Mouse (Mus musculus): ENCODE measurements at regions not wholly inside any gene's neighbourhood (a gene's known extent, or its start where the extent isn't known, plus 50 kb on each side); places are given as distances from the start of the nearest gene placed in this dataset.
A peak's percentile ranks its signal among the peaks of the same experiment; 100 is the strongest.

- peak; percentile 19 for DNase-seq
Measured at GRCm38 (mm10) chr2:118038859-118039818, 72.5 kb upstream of the Thbs1 start.

- DNase-seq: no peak
Measured at GRCm38 (mm10) chr2:118039819-118040206, 71.9 kb upstream of the Thbs1 start.

GRCm38 (mm10) chr2:118042380-118043055 is 69.2 kb upstream of the Thbs1 start:
- DNase-seq: no peak

- DNase-seq: no peak
Measured at GRCm38 (mm10) chr2:118044666-118045065, 67.0 kb upstream of the Thbs1 start.

- DNase-seq: no peak
Measured at GRCm38 (mm10) chr2:118050326-118050725, 61.4 kb upstream of the Thbs1 start.

- DNase-seq: no peak
Measured at GRCm38 (mm10) chr2:118051610-118052009, 60.1 kb upstream of the Thbs1 start.

- no peak for DNase-seq
Measured at GRCm38 (mm10) chr2:118053512-118053911, 58.2 kb upstream of the Thbs1 start.

- no peak for DNase-seq
Measured at GRCm38 (mm10) chr2:118058654-118059395, 52.9 kb upstream of the Thbs1 start.

GRCm38 (mm10) chr2:118061291-118061690 is 50.4 kb upstream of the Thbs1 start:
- DNase-seq: no peak

Measured in adrenal gland, adult 8-10 months (tissue).